Mouse (Mus musculus) erythroblast, adult 5-6 weeks (primary cell): ENCODE measurements at regions not wholly inside any gene's neighbourhood (a gene's known extent, or its start where the extent isn't known, plus 50 kb on each side); places are given as distances from the start of the nearest gene placed in this dataset.
A peak's percentile ranks its signal among the peaks of the same experiment; 100 is the strongest.
"Not testable (repeated sequence)": the region's sequence is repeated elsewhere in the genome, so short reads cannot be mapped to it uniquely, and the experiment has no call there.

Experiments used
- ATAC-seq: replicated peaks from 2 replicates; pipeline ENCODE4 v1.8.0; 2016; ENCODE audit warnings: moderate number of reproducible peaks, mild to moderate bottlenecking, moderate TSS enrichment, inconsistent platforms; ENCODE audit not compliant: poor library complexity, low FRiP score, severe bottlenecking

- ATAC-seq, result no peak
Measured at GRCm38 (mm10) chr12:25530483-25530882, 433.5 kb upstream of the Id2 start.

- no peak for ATAC-seq
Measured at GRCm38 (mm10) chr12:25529537-25529936, 432.6 kb upstream of the Id2 start.

- no peak for ATAC-seq
Measured at GRCm38 (mm10) chr12:25526639-25527038, 429.7 kb upstream of the Id2 start.

GRCm38 (mm10) chr12:25516738-25517137 lies 419.8 kb upstream of the Id2 start:
- no peak for ATAC-seq

GRCm38 (mm10) chr12:25513679-25514078 lies 416.7 kb upstream of the Id2 start:
- ATAC-seq, result no peak

- ATAC-seq, result no peak
Measured at GRCm38 (mm10) chr12:25509666-25510065, 412.7 kb upstream of the Id2 start.

- no peak for ATAC-seq
Measured at GRCm38 (mm10) chr12:25493233-25493632, 396.3 kb upstream of the Id2 start.

- no peak for ATAC-seq
Measured at GRCm38 (mm10) chr12:25492483-25493190, 395.7 kb upstream of the Id2 start.

GRCm38 (mm10) chr12:25475180-25475758 lies 378.3 kb upstream of the Id2 start:
- ATAC-seq, result peak; percentile 46; the same call in 1 of the 2 replicates

GRCm38 (mm10) chr12:25469181-25469580 lies 372.2 kb upstream of the Id2 start:
- no peak for ATAC-seq

- peak; percentile 99 for ATAC-seq
Measured at GRCm38 (mm10) chr12:25467789-25468188, 370.8 kb upstream of the Id2 start.

GRCm38 (mm10) chr12:25462690-25463089 lies 365.8 kb upstream of the Id2 start:
- not testable (repeated sequence) for ATAC-seq

- ATAC-seq, result no peak
Measured at GRCm38 (mm10) chr12:25455281-25455989, 358.5 kb upstream of the Id2 start.

GRCm38 (mm10) chr12:25453356-25453755 lies 356.4 kb upstream of the Id2 start:
- no peak for ATAC-seq

GRCm38 (mm10) chr12:25451156-25451555 lies 354.2 kb upstream of the Id2 start:
- no peak for ATAC-seq

GRCm38 (mm10) chr12:25444355-25444754 lies 347.4 kb upstream of the Id2 start:
- ATAC-seq, result no peak

- ATAC-seq, result no peak
Measured at GRCm38 (mm10) chr12:25439029-25439551, 342.1 kb upstream of the Id2 start.

GRCm38 (mm10) chr12:25438217-25439028 lies 341.5 kb upstream of the Id2 start:
- ATAC-seq, result no peak

- no peak for ATAC-seq
Measured at GRCm38 (mm10) chr12:25437556-25437955, 340.6 kb upstream of the Id2 start.
